Mouse (Mus musculus): ENCODE data around the gene Zbtb17.

Gene Zbtb17

GRCm38 (mm10) chr4:141487581-141487980, 43.1 kb downstream of the Zbtb17 start:
- no peak for DNase-seq (ENCODE audit: extremely low spot score, low read depth, low spot score)

GRCm38 (mm10) chr4:141488670-141489069, 44.2 kb downstream of the Zbtb17 start:
- DNase-seq (ENCODE audit: extremely low spot score, low read depth, low spot score): no peak

GRCm38 (mm10) chr4:141500637-141501036, 56.2 kb downstream of the Zbtb17 start:
- no peak for DNase-seq (ENCODE audit: extremely low spot score, low read depth, low spot score)

- no peak for DNase-seq (ENCODE audit: extremely low spot score, low read depth, low spot score)
Observed at GRCm38 (mm10) chr4:141501058-141501457, 56.6 kb downstream of the Zbtb17 start.

GRCm38 (mm10) chr4:141502723-141503122, 58.3 kb downstream of the Zbtb17 start:
- DNase-seq (ENCODE audit: extremely low spot score, low read depth, low spot score): no peak

GRCm38 (mm10) chr4:141504471-141504870, 60.0 kb downstream of the Zbtb17 start:
- no peak for DNase-seq (ENCODE audit: extremely low spot score, low read depth, low spot score)

GRCm38 (mm10) chr4:141505810-141506209, 61.4 kb downstream of the Zbtb17 start:
- no peak for DNase-seq (ENCODE audit: extremely low spot score, low read depth, low spot score)

- no peak for DNase-seq (ENCODE audit: extremely low spot score, low read depth, low spot score)
Observed at GRCm38 (mm10) chr4:141506352-141506751, 61.9 kb downstream of the Zbtb17 start.

GRCm38 (mm10) chr4:141506893-141507292, 62.4 kb downstream of the Zbtb17 start:
- no peak for DNase-seq (ENCODE audit: extremely low spot score, low read depth, low spot score)

GRCm38 (mm10) chr4:141510457-141510856, 66.0 kb downstream of the Zbtb17 start:
- no peak for DNase-seq (ENCODE audit: extremely low spot score, low read depth, low spot score)

- no peak for DNase-seq (ENCODE audit: extremely low spot score, low read depth, low spot score)
Observed at GRCm38 (mm10) chr4:141512145-141512544, 67.7 kb downstream of the Zbtb17 start.

GRCm38 (mm10) chr4:141514179-141514641, 69.8 kb downstream of the Zbtb17 start:
- DNase-seq (ENCODE audit: extremely low spot score, low read depth, low spot score): no peak

All from hindlimb bud, embryonic 11.5 days (tissue).